Mouse (Mus musculus): ENCODE data around the gene Serpina9. TPM values are rescaled to one million over a fixed set of nuclear protein-coding genes. Genes with fewer than 3 reads are reported as not detected.

Serpina9 gene
- polyA plus RNA-seq, 1 experiment, result 2.7 TPM

GRCm38 (mm10) chr12:103978294-103978693 is 35.3 kb downstream of the Serpina9 start:
- no peak for DNase-seq
- no peaks in the 10 kb centered on the region for H3K4me1 ChIP-seq (ENCODE audit: control insufficient read depth, insufficient read depth, low read length)
- no peak overlapping the region for H3K4me3 ChIP-seq (replicated peaks; ENCODE audit: extremely low read depth, low read depth, low read length)
- TF ChIP-seq CTCF (IDR thresholded peaks at IDR 0.05; ENCODE audit: insufficient read depth, low read length) (no peak), POLR2A (IDR thresholded peaks at IDR 0.05; ENCODE audit: borderline replicate concordance, extremely low read depth, low read depth, low read length) (no peak)
- WGBS, result 77% methylated on average over 10 of the region's 10 CpGs

DNA sequence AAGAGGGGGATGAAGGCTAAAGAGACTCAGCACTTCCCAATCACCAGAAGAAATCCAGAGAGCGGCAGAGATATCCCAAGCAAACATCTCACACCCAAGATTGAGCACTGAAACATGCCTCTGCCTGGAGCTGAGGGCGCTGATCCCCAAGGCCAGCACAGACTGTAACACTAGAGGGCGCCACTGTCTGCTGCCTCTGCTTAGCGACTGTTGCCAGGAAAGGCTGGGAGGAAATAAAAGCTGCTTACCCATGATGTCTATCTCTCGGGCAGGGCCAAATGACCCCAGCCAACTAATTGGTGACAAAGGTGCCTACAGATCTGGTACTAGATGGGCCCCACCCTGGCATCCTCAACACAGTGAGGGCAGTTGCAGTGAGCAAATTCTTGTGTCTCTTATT is 35.7 kb downstream of the Serpina9 start:
- TF ChIP-seq POLR2A (IDR thresholded peaks at IDR 0.05; ENCODE audit: borderline replicate concordance, extremely low read depth, low read depth, low read length), result no peak
- peak; percentile 50; the same call in 1 of the 2 replicates for TF ChIP-seq CTCF (IDR thresholded peaks at IDR 0.05; ENCODE audit: insufficient read depth, low read length)
- no peak for DNase-seq
- no peak overlapping the region for H3K4me3 ChIP-seq (replicated peaks; ENCODE audit: extremely low read depth, low read depth, low read length)
- WGBS, result 27% methylated on average over 5 of the region's 5 CpGs
- H3K4me1 ChIP-seq (ENCODE audit: control insufficient read depth, insufficient read depth, low read length), result no peaks in the 10 kb centered on the region

DNA sequence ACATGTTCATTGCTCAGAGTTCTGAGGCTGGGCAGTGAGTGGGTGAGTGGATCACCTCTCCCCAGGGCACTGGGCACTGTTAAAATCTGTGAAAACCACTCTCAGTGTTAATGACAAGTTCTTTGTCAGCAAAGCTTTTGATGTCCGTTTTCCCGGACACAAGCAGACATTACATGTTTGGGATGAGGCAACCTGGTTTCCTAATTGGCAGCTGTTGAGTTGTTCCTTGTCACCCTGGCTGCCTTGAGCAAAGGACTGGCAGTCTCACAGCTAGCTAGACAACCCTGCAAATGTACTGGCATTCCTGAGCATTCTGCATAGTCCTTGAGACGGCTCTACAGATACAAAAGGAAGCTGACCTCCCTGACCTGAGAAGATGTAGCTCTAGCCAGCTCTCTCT is 36.5 kb downstream of the Serpina9 start:
- WGBS, result 66% methylated on average over 3 of the region's 3 CpGs
- DNase-seq, result no peak
- no peak for TF ChIP-seq CTCF (IDR thresholded peaks at IDR 0.05; ENCODE audit: insufficient read depth, low read length)
- TF ChIP-seq POLR2A (IDR thresholded peaks at IDR 0.05; ENCODE audit: borderline replicate concordance, extremely low read depth, low read depth, low read length), result no peak
- H3K4me3 ChIP-seq (replicated peaks; ENCODE audit: extremely low read depth, low read depth, low read length), result no peak overlapping the region
- H3K4me1 ChIP-seq (ENCODE audit: control insufficient read depth, insufficient read depth, low read length), result no peaks in the 10 kb centered on the region

DNA sequence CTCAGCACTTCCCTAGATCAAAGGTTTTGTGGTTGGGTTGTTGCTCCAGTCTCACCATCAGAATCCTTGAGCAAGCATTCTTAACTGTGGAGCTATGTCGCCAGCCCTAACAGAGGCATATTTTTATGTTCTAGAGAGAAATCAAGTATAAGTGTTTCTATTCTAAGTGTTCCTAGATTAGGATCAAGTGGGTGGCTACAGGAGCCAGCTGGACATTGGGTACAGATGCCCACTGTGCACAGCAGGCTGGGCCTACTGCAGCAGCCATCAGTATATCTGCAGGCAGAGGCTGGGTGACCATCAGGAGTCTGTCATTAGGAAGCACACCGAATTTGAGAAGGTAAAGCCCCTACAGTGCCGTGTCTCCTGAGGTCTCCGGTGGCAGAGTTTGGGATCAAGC is 42.5 kb downstream of the Serpina9 start:
- no peak for DNase-seq
- no peaks in the 10 kb centered on the region for H3K4me1 ChIP-seq (ENCODE audit: control insufficient read depth, insufficient read depth, low read length)
- H3K4me3 ChIP-seq (replicated peaks; ENCODE audit: extremely low read depth, low read depth, low read length), result no peak overlapping the region
- TF ChIP-seq CTCF (IDR thresholded peaks at IDR 0.05; ENCODE audit: insufficient read depth, low read length) (no peak), POLR2A (IDR thresholded peaks at IDR 0.05; ENCODE audit: borderline replicate concordance, extremely low read depth, low read depth, low read length) (no peak)
- WGBS, result 86% methylated on average over 4 of the region's 4 CpGs

- Histone ChIP-seq H3K4me1 (ENCODE audit: control insufficient read depth, insufficient read depth, low read length) (no peaks in the 10 kb centered on the region), H3K4me3 (replicated peaks; ENCODE audit: extremely low read depth, low read depth, low read length) (no peak overlapping the region)
- 85% methylated on average over 9 of the region's 9 CpGs for WGBS
- DNase-seq, result no peak
- TF ChIP-seq POLR2A (IDR thresholded peaks at IDR 0.05; ENCODE audit: borderline replicate concordance, extremely low read depth, low read depth, low read length) (no peak), CTCF (IDR thresholded peaks at IDR 0.05; ENCODE audit: insufficient read depth, low read length) (no peak)
Observed at GRCm38 (mm10) chr12:103969577-103970116, 43.9 kb downstream of the Serpina9 start.

DNA sequence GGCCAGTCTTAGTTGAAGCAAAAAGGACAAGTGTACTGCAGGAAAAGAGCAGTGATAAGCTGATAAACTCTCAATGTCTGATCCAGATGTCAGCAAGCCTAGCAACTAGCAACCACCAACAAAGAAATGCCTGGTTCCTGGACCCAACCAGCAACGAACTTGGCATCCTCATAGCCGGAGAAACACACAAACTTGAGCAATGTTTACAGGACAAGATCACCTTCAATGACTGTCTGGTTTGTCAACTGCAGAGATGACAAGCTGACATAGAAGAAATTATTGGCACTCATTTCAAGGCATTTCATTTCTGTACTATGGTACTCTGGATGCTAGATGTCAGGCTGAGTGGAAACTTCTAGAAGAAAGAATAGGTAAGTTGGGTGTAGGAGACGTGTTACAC is 46.8 kb downstream of the Serpina9 start:
- H3K4me1 ChIP-seq (ENCODE audit: control insufficient read depth, insufficient read depth, low read length), result no peaks in the 10 kb centered on the region
- no peak for TF ChIP-seq CTCF (IDR thresholded peaks at IDR 0.05; ENCODE audit: insufficient read depth, low read length)
- TF ChIP-seq POLR2A (IDR thresholded peaks at IDR 0.05; ENCODE audit: borderline replicate concordance, extremely low read depth, low read depth, low read length), result no peak
- DNase-seq, result no peak
- WGBS, result 60% methylated on average over 3 of the region's 3 CpGs
- H3K4me3 ChIP-seq (replicated peaks; ENCODE audit: extremely low read depth, low read depth, low read length), result no peak overlapping the region

- TF ChIP-seq POLR2A (IDR thresholded peaks at IDR 0.05; ENCODE audit: borderline replicate concordance, extremely low read depth, low read depth, low read length) (no peak), CTCF (IDR thresholded peaks at IDR 0.05; ENCODE audit: insufficient read depth, low read length) (no peak)
- no peaks in the 10 kb centered on the region for H3K4me1 ChIP-seq (ENCODE audit: control insufficient read depth, insufficient read depth, low read length)
- no peak for DNase-seq
- no peak overlapping the region for H3K4me3 ChIP-seq (replicated peaks; ENCODE audit: extremely low read depth, low read depth, low read length)
- 70% methylated on average over 4 of the region's 4 CpGs for WGBS
Observed at GRCm38 (mm10) chr12:103963288-103963687, 50.3 kb downstream of the Serpina9 start.

GRCm38 (mm10) chr12:103962860-103963259 is 50.7 kb downstream of the Serpina9 start:
- Histone ChIP-seq H3K4me3 (replicated peaks; ENCODE audit: extremely low read depth, low read depth, low read length) (no peak overlapping the region), H3K4me1 (ENCODE audit: control insufficient read depth, insufficient read depth, low read length) (no peaks in the 10 kb centered on the region)
- TF ChIP-seq POLR2A (IDR thresholded peaks at IDR 0.05; ENCODE audit: borderline replicate concordance, extremely low read depth, low read depth, low read length), result no peak
- TF ChIP-seq CTCF (IDR thresholded peaks at IDR 0.05; ENCODE audit: insufficient read depth, low read length), result no peak
- DNase-seq, result no peak
- 63% methylated on average over 8 of the region's 8 CpGs for WGBS

DNA sequence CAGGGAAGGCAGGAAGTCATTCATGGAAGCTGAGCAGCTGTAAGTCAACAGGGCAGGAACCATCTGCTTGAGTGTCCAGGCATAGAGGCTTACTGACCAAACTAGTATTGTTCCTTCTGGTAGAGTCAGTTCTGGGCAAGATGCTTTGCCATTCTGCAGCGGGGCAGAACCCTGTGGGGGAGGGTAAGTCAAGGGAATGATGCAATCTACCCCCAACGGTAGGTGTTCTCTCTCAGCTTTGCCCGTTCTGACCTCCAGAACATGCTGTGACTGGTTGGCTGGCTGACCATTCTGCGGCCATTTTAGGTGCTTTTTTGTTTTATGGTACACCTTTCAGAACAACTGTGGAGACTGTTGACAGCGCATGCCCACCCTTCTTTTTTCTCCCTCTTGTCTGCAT is 51.2 kb downstream of the Serpina9 start:
- WGBS, result 74% methylated on average over 5 of the region's 5 CpGs
- TF ChIP-seq CTCF (IDR thresholded peaks at IDR 0.05; ENCODE audit: insufficient read depth, low read length), result no peak
- TF ChIP-seq POLR2A (IDR thresholded peaks at IDR 0.05; ENCODE audit: borderline replicate concordance, extremely low read depth, low read depth, low read length), result no peak

DNA sequence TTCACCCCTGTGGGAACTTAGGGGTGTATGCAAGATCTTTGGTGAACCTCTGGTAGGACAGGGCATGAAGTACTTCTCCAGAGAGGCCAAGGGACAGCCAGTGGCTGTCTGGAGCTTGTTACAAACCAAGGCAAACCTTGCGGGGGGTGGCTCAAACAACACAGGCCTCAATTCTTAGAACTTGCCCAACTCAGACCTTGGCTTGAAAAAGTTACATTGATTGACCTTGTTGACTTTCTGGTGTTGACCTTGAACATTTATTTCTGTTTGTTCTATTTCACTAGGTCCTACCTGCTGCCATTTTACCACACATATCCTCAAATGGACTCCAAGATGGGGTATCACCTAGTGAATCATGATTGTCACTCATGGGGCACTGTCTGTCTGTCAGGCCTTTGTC is 51.8 kb downstream of the Serpina9 start:
- TF ChIP-seq POLR2A (IDR thresholded peaks at IDR 0.05; ENCODE audit: borderline replicate concordance, extremely low read depth, low read depth, low read length) (no peak), CTCF (IDR thresholded peaks at IDR 0.05; ENCODE audit: insufficient read depth, low read length) (no peak)
- 94% methylated on average over 1 of the region's 1 CpGs for WGBS
- no peaks in the 10 kb centered on the region for H3K4me1 ChIP-seq (ENCODE audit: control insufficient read depth, insufficient read depth, low read length)
- DNase-seq, result no peak
- H3K4me3 ChIP-seq (replicated peaks; ENCODE audit: extremely low read depth, low read depth, low read length), result no peak overlapping the region

More for the DNA sequence above, 51.2 kb downstream of the Serpina9 start:
- DNase-seq, result no peak
- no peaks in the 10 kb centered on the region for H3K4me1 ChIP-seq (ENCODE audit: control insufficient read depth, insufficient read depth, low read length)
- no peak overlapping the region for H3K4me3 ChIP-seq (replicated peaks; ENCODE audit: extremely low read depth, low read depth, low read length)
